Mouse (Mus musculus) liver, embryonic 14.5 days (tissue): ENCODE measurements at regions not wholly inside any gene's neighbourhood (a gene's known extent, or its start where the extent isn't known, plus 50 kb on each side); places are given as distances from the start of the nearest gene placed in this dataset.

Source experiments
- CTCF ChIP-seq: IDR thresholded peaks from 2 replicates; pipeline ENCODE4 v1.5.1; 2016; ENCODE audit warnings: antibody characterized with exemption, low read depth, control low read depth
- EP300 ChIP-seq: IDR thresholded peaks from 2 replicates; pipeline ENCODE4 v1.6.1; 2016; ENCODE audit warnings: antibody characterized with exemption, low read depth

GRCm38 (mm10) chr7:72753053-72753559, 446.7 kb upstream of the Mctp2 start:
- no peak for TF ChIP-seq EP300
- TF ChIP-seq CTCF, result no peak
